Mouse (Mus musculus): ENCODE measurements at regions not wholly inside any gene's neighbourhood (a gene's known extent, or its start where the extent isn't known, plus 50 kb on each side); places are given as distances from the start of the nearest gene placed in this dataset.
A peak's percentile ranks its signal among the peaks of the same experiment; 100 is the strongest.

- no peak for DNase-seq (ENCODE audit: extremely low spot score, low spot score)
These were observed 671.2 kb upstream of the Stxbp6 start for GRCm38 (mm10) chr12:45745697-45746096.

GRCm38 (mm10) chr12:45744619-45745018, 670.1 kb upstream of the Stxbp6 start:
- no peak for DNase-seq (ENCODE audit: extremely low spot score, low spot score)

GRCm38 (mm10) chr12:45733661-45734060, 659.2 kb upstream of the Stxbp6 start:
- DNase-seq (ENCODE audit: extremely low spot score, low spot score): peak; percentile 14

GRCm38 (mm10) chr12:45724565-45725370, 650.3 kb upstream of the Stxbp6 start:
- no peak for DNase-seq (ENCODE audit: extremely low spot score, low spot score)

- DNase-seq (ENCODE audit: extremely low spot score, low spot score): no peak
These were observed 636.8 kb upstream of the Stxbp6 start for GRCm38 (mm10) chr12:45711351-45711750.

- DNase-seq (ENCODE audit: extremely low spot score, low spot score): no peak
These were observed 636.3 kb upstream of the Stxbp6 start for GRCm38 (mm10) chr12:45710766-45711165.

- no peak for DNase-seq (ENCODE audit: extremely low spot score, low spot score)
These were observed 614.8 kb upstream of the Stxbp6 start for GRCm38 (mm10) chr12:45689291-45689690.

GRCm38 (mm10) chr12:45686765-45687164, 612.3 kb upstream of the Stxbp6 start:
- no peak for DNase-seq (ENCODE audit: extremely low spot score, low spot score)

- DNase-seq (ENCODE audit: extremely low spot score, low spot score): no peak
These were observed 597.9 kb upstream of the Stxbp6 start for GRCm38 (mm10) chr12:45672361-45672760.

- no peak for DNase-seq (ENCODE audit: extremely low spot score, low spot score)
These were observed 597.0 kb upstream of the Stxbp6 start for GRCm38 (mm10) chr12:45671554-45671948.

- no peak for DNase-seq (ENCODE audit: extremely low spot score, low spot score)
These were observed 596.5 kb upstream of the Stxbp6 start for GRCm38 (mm10) chr12:45670874-45671553.

- no peak for DNase-seq (ENCODE audit: extremely low spot score, low spot score)
These were observed 595.9 kb upstream of the Stxbp6 start for GRCm38 (mm10) chr12:45670246-45670873.

GRCm38 (mm10) chr12:45659612-45660011, 585.1 kb upstream of the Stxbp6 start:
- DNase-seq (ENCODE audit: extremely low spot score, low spot score): no peak

- no peak for DNase-seq (ENCODE audit: extremely low spot score, low spot score)
These were observed 582.1 kb upstream of the Stxbp6 start for GRCm38 (mm10) chr12:45656574-45656973.

GRCm38 (mm10) chr12:45648654-45649053, 574.1 kb upstream of the Stxbp6 start:
- DNase-seq (ENCODE audit: extremely low spot score, low spot score): no peak

GRCm38 (mm10) chr12:45644180-45644579, 569.7 kb upstream of the Stxbp6 start:
- DNase-seq (ENCODE audit: extremely low spot score, low spot score): no peak

- DNase-seq (ENCODE audit: extremely low spot score, low spot score): no peak
These were observed 548.3 kb upstream of the Stxbp6 start for GRCm38 (mm10) chr12:45622830-45623229.

- no peak for DNase-seq (ENCODE audit: extremely low spot score, low spot score)
These were observed 545.5 kb upstream of the Stxbp6 start for GRCm38 (mm10) chr12:45620056-45620455.

GRCm38 (mm10) chr12:45614509-45615150, 540.1 kb upstream of the Stxbp6 start:
- DNase-seq (ENCODE audit: extremely low spot score, low spot score): no peak

- DNase-seq (ENCODE audit: extremely low spot score, low spot score): peak; percentile 19
These were observed 539.6 kb upstream of the Stxbp6 start for GRCm38 (mm10) chr12:45614074-45614473.

- DNase-seq (ENCODE audit: extremely low spot score, low spot score): no peak
These were observed 524.9 kb upstream of the Stxbp6 start for GRCm38 (mm10) chr12:45599443-45599842.
